Mouse (Mus musculus): ENCODE measurements around the gene Dst. TPM values are rescaled to one million over a fixed set of nuclear protein-coding genes. Genes with fewer than 3 reads are reported as not detected.
A peak's percentile ranks its signal among the peaks of the same experiment; 100 is the strongest.
"Not testable (repeated sequence)": the region's sequence is repeated elsewhere in the genome, so short reads cannot be mapped to it uniquely, and the experiment has no call there.

The Dst gene
- polyA plus RNA-seq, 1 experiment from 2014 or later: 3.3 TPM

GRCm38 (mm10) chr1:34298631-34299184, 390.7 kb downstream of the Dst start:
- DNase-seq: no peak

GRCm38 (mm10) chr1:34299507-34299906, 391.5 kb downstream of the Dst start:
- WGBS (ENCODE audit: insufficient replicate concordance): 84% methylated on average over 13 of the region's 13 CpGs

More at GRCm38 (mm10) chr1:34298631-34299184, 390.7 kb downstream of the Dst start:
- H3K4me1 ChIP-seq (replicated peaks): peaks cover 29% of the 10 kb centered on the region
- no peak overlapping the region for H3K4me2 ChIP-seq
- no peak overlapping the region for H3K9ac ChIP-seq
- H3K9me3 ChIP-seq (replicated peaks): no peaks in the 10 kb centered on the region
- no peaks in the 10 kb centered on the region for H3K27me3 ChIP-seq
- H3K36me3 ChIP-seq: peaks cover 24% of the 10 kb centered on the region
- H3K27ac ChIP-seq: no peak overlapping the region
- no peak for ATAC-seq (ENCODE audit: low read depth)
- no peak overlapping the region for H3K4me3 ChIP-seq (replicated peaks)
- WGBS (ENCODE audit: insufficient replicate concordance): 85% methylated on average over 18 of the region's 18 CpGs

GRCm38 (mm10) chr1:34300309-34300980, 392.4 kb downstream of the Dst start:
- peaks cover 29% of the 10 kb centered on the region for H3K4me1 ChIP-seq (replicated peaks)
- H3K9me3 ChIP-seq (replicated peaks): no peaks in the 10 kb centered on the region
- H3K27me3 ChIP-seq: no peaks in the 10 kb centered on the region
- ATAC-seq (ENCODE audit: low read depth) (peak; percentile 94), DNase-seq (peak; percentile 42)
- H3K36me3 ChIP-seq: peaks cover 26% of the 10 kb centered on the region; the same call in 1 of the 2 replicates
- H3K27ac ChIP-seq: peak overlapping the region; percentile 51
- 40% methylated on average over 13 of the region's 13 CpGs for WGBS (ENCODE audit: insufficient replicate concordance)
- H3K9ac ChIP-seq: no peak overlapping the region; the same call in 1 of the 2 replicates
- peak overlapping the region; percentile 37 for H3K4me2 ChIP-seq
- H3K4me3 ChIP-seq (replicated peaks): no peak overlapping the region

More at GRCm38 (mm10) chr1:34299507-34299906, 391.5 kb downstream of the Dst start:
- ATAC-seq (ENCODE audit: low read depth) (no peak), DNase-seq (no peak)
- Histone ChIP-seq H3K27me3 (no peaks in the 10 kb centered on the region), H3K27ac (no peak overlapping the region), H3K36me3 (peaks cover 20% of the 10 kb centered on the region; the same call in 1 of the 2 replicates), H3K4me3 (replicated peaks) (no peak overlapping the region), H3K4me1 (replicated peaks) (peaks cover 29% of the 10 kb centered on the region), H3K9ac (no peak overlapping the region), H3K4me2 (no peak overlapping the region), H3K9me3 (replicated peaks) (no peaks in the 10 kb centered on the region)

- ATAC-seq (ENCODE audit: low read depth) (no peak), DNase-seq (no peak)
- H3K36me3 ChIP-seq: peaks cover 22% of the 10 kb centered on the region
- 55% methylated on average over 5 of the region's 5 CpGs for WGBS (ENCODE audit: insufficient replicate concordance)
- H3K27me3 ChIP-seq: no peaks in the 10 kb centered on the region
- no peak overlapping the region for H3K27ac ChIP-seq
- no peaks in the 10 kb centered on the region for H3K9me3 ChIP-seq (replicated peaks)
- no peak overlapping the region for H3K4me2 ChIP-seq
- H3K4me3 ChIP-seq (replicated peaks): no peak overlapping the region
- H3K9ac ChIP-seq: no peak overlapping the region
- H3K4me1 ChIP-seq (replicated peaks): peaks cover 25% of the 10 kb centered on the region
Observed at GRCm38 (mm10) chr1:34304227-34304626, 396.2 kb downstream of the Dst start.

GRCm38 (mm10) chr1:34306741-34307140, 398.7 kb downstream of the Dst start:
- Histone ChIP-seq H3K27me3 (no peaks in the 10 kb centered on the region), H3K27ac (no peak overlapping the region), H3K36me3 (peaks cover 19% of the 10 kb centered on the region), H3K4me3 (replicated peaks) (no peak overlapping the region), H3K4me1 (replicated peaks) (peaks cover 7% of the 10 kb centered on the region), H3K9ac (no peak overlapping the region), H3K9me3 (replicated peaks) (no peaks in the 10 kb centered on the region), H3K4me2 (no peak overlapping the region)
- 0 out of 2 replicates have a peak, but pooled peaks have one; percentile 13 for ATAC-seq (ENCODE audit: low read depth)
- DNase-seq: no peak
- WGBS (ENCODE audit: insufficient replicate concordance): 59% methylated on average over 2 of the region's 2 CpGs

- no peak for DNase-seq
Observed at GRCm38 (mm10) chr1:34307191-34307590, 399.2 kb downstream of the Dst start.

GRCm38 (mm10) chr1:34308841-34309240, 400.8 kb downstream of the Dst start:
- not testable (repeated sequence) for H3K27me3 ChIP-seq; DNase-seq; H3K27ac ChIP-seq; H3K9me3 ChIP-seq (replicated peaks); H3K4me1 ChIP-seq (replicated peaks); H3K9ac ChIP-seq; H3K36me3 ChIP-seq; ATAC-seq (ENCODE audit: low read depth); H3K4me2 ChIP-seq; H3K4me3 ChIP-seq (replicated peaks)
- WGBS (ENCODE audit: insufficient replicate concordance): 78% methylated on average over 3 of the region's 3 CpGs

More at GRCm38 (mm10) chr1:34307191-34307590, 399.2 kb downstream of the Dst start:
- WGBS (ENCODE audit: insufficient replicate concordance): 77% methylated on average over 15 of the region's 15 CpGs
- H3K9ac ChIP-seq: no peak overlapping the region
- H3K36me3 ChIP-seq: peaks cover 16% of the 10 kb centered on the region; the same call in 1 of the 2 replicates
- H3K9me3 ChIP-seq (replicated peaks): no peaks in the 10 kb centered on the region
- ATAC-seq (ENCODE audit: low read depth): no peak
- peaks cover 7% of the 10 kb centered on the region for H3K4me1 ChIP-seq (replicated peaks)
- H3K27me3 ChIP-seq: no peaks in the 10 kb centered on the region
- no peak overlapping the region for H3K27ac ChIP-seq
- no peak overlapping the region for H3K4me2 ChIP-seq
- H3K4me3 ChIP-seq (replicated peaks): no peak overlapping the region

GRCm38 (mm10) chr1:34309396-34309795, 401.4 kb downstream of the Dst start:
- no peak overlapping the region for H3K9ac ChIP-seq
- DNase-seq (no peak), ATAC-seq (ENCODE audit: low read depth) (no peak)
- 91% methylated on average over 12 of the region's 12 CpGs for WGBS (ENCODE audit: insufficient replicate concordance)
- no peak overlapping the region for H3K4me2 ChIP-seq
- no peaks in the 10 kb centered on the region for H3K27me3 ChIP-seq
- peaks cover 10% of the 10 kb centered on the region; the same call in 1 of the 2 replicates for H3K36me3 ChIP-seq
- no peaks in the 10 kb centered on the region for H3K9me3 ChIP-seq (replicated peaks)
- H3K4me1 ChIP-seq (replicated peaks): no peaks in the 10 kb centered on the region; the same call in none of the 2 replicates
- H3K4me3 ChIP-seq (replicated peaks): no peak overlapping the region
- H3K27ac ChIP-seq: no peak overlapping the region

- Histone ChIP-seq H3K4me2 (no peak overlapping the region), H3K4me1 (replicated peaks) (no peaks in the 10 kb centered on the region; the same call in none of the 2 replicates), H3K4me3 (replicated peaks) (no peak overlapping the region), H3K27me3 (no peaks in the 10 kb centered on the region), H3K27ac (no peak overlapping the region), H3K36me3 (peaks cover 4% of the 10 kb centered on the region; the same call in 1 of the 2 replicates), H3K9me3 (replicated peaks) (no peaks in the 10 kb centered on the region), H3K9ac (no peak overlapping the region)
- DNase-seq: no peak
- ATAC-seq (ENCODE audit: low read depth): no peak
- WGBS (ENCODE audit: insufficient replicate concordance): 69% methylated on average over 8 of the region's 8 CpGs
Observed at GRCm38 (mm10) chr1:34310532-34311250, 402.7 kb downstream of the Dst start.

- Histone ChIP-seq H3K9ac (no peak overlapping the region), H3K9me3 (replicated peaks) (no peaks in the 10 kb centered on the region), H3K27me3 (no peaks in the 10 kb centered on the region), H3K4me1 (replicated peaks) (no peaks in the 10 kb centered on the region), H3K4me2 (no peak overlapping the region), H3K36me3 (0 out of 2 replicates have a peak, but pooled peaks cover 3% of the 10 kb centered on the region), H3K27ac (no peak overlapping the region), H3K4me3 (replicated peaks) (no peak overlapping the region)
- DNase-seq (no peak), ATAC-seq (ENCODE audit: low read depth) (no peak)
- 78% methylated on average over 4 of the region's 4 CpGs for WGBS (ENCODE audit: insufficient replicate concordance)
Observed at GRCm38 (mm10) chr1:34312806-34313205, 404.8 kb downstream of the Dst start.

GRCm38 (mm10) chr1:34315381-34315780, 407.4 kb downstream of the Dst start:
- Histone ChIP-seq H3K9ac (no peak overlapping the region), H3K27ac (no peak overlapping the region)
- no peak for ATAC-seq (ENCODE audit: low read depth)

More at GRCm38 (mm10) chr1:34315381-34315780, 407.4 kb downstream of the Dst start:
- Histone ChIP-seq H3K36me3 (no peaks in the 10 kb centered on the region), H3K4me2 (no peak overlapping the region), H3K4me1 (replicated peaks) (no peaks in the 10 kb centered on the region), H3K27me3 (no peaks in the 10 kb centered on the region), H3K9me3 (replicated peaks) (no peaks in the 10 kb centered on the region), H3K4me3 (replicated peaks) (no peak overlapping the region)
- DNase-seq: no peak
- WGBS (ENCODE audit: insufficient replicate concordance): 56% methylated on average over 5 of the region's 5 CpGs

Data from liver, embryonic 13.5 days (tissue).